Mouse (Mus musculus) mouse embryonic stem cell (cell line): ENCODE measurements at regions not wholly inside any gene's neighbourhood (a gene's known extent, or its start where the extent isn't known, plus 50 kb on each side); places are given as distances from the start of the nearest gene placed in this dataset.

ENCODE experiments used
- in situ Hi-C, 2 experiments: fragments of 300-500 bp; cut with MboI; formaldehyde crosslinking; loops; 1 replicate in 1 of 2; 3 replicates in 1 of 2; pipeline ENCODE4 v1.14.3; 2019 to 2020; ENCODE audit warnings: low sequenced_read_pairs in 2 of 2, low pct_unique_long_range_greater_than_20kb in 1 of 2, mixed read lengths in 1 of 2; ENCODE audit not compliant: unreplicated experiment in 1 of 2

DNA sequence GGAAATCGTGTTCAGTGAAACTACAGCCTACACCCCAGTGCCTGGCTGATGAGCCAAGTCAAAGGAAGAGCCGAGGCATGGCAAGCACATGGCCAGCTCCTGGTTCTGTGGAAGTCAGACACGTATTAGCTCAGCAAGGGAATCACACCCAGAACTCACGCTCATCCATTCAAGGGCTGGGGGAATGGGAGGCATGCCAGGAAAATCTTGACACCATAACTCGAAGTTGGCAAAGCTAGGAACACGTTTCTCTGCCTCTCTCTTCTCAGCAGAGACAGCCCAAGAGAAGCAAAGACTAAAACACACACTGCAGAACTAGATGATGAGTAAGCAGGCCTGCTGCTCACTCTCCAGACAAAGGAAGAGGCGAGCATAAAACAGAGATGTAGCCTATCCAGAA, 53.5 kb upstream of the Ypel5 start:
- in situ Hi-C loops: loop anchor here (10.0 kb wide), 1 partner anchor 178 kb away; the partner anchor contains the start of gene Alk (in 2 of the 2)

DNA sequence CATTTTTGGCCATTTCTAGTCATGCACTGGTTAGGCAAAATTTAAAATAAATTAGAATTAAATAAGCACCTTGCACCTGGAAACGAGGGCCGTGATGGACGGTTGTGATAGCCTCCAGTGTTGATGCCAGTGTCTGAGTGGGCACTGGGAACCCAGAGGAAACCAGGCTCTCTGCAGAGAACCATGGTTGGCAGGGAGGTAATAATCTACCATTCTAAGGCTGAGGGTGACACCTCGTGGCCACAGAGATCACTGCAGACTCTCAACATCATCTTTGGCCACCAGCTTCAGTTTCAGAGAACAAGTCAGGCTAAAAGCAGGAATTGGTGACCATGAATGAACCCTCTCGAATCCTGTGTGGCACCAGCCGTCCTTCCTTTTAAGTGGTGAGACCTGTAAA, 54.5 kb upstream of the Ypel5 start:
- in situ Hi-C loops: loop anchor here (10.0 kb wide), 1 partner anchor 177 kb away; the partner anchor contains the start of gene Alk (in 2 of the 2)

DNA sequence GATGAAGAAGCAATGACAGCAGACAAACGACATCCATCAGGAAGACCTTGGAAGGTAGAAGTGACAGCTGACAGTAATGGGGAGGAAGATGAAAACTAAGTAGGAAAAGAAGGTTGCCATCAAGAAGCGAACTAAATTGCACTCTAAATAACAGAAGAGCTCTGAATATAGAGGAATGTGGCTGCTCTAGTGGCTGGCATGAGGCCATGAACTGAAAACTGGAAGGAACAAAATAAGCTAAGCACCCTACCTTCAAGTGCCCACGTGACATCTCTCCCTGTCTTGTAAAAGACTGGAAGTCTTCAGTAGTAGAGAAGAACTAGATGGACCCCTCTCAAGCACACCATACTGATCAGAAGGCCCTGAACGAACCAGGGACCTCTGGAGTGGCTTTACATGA, 68.0 kb upstream of the Ypel5 start:
- in situ Hi-C loops: no loop called here

DNA sequence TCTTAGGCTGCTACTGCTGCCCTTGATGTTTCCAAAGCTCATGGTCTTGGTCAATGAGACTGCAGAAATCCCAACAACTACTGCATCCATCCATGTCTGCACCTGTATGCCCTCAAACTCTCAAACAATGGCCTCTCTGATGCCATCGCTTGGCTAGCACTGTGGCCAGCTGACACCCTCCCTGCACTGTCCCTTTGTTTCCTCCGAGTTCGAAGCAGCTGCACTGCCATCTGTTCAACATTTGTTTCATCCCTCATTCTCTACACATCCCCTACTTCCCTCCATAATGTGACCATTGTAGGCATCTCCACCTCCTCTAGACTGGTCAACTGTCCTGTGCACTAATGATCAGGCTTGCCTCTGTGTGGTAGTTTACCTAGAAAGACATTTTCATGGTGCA, 75.3 kb upstream of the Ypel5 start:
- in situ Hi-C loops: no loop called here

DNA sequence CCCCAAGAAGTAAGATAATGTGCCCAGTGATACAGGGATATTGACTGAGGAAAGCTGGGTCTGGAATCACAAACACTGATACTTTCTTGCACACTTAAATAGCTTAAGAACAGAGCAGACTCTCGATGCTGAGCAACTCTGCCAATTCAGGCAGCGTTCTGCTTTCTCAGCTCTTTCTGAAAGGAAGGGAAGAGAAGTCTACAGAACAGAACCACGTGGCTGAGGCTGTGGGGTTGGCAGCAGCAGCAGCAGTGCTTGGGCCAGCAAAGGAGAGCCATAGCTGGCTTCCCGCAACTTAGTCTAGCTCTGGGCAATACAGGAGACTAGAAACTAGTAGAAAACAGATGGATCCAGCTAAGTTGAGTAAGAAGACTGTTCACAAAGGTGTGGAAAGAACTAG, 89.8 kb upstream of the Ypel5 start:
- in situ Hi-C loops: no loop called here

DNA sequence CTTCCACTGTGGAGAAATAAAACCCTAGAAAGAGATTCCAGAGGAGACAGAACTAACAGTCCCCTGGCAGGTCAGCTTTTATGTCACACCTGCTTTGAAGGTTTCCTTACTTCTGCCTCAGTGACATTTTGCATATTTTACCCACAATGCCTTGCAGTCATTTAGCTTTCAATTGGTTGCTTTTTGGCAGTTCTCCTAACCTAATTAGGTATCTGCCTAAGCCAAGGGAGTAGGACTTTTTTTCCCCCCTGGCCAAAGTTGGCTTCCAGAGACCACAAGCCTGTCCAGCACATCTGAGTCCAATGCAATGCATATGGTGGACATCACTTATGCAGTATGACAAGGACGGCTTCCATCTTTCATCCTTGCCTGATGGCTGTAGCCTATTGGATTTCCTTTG, 103.2 kb upstream of the Ypel5 start:
- in situ Hi-C loops: no loop called here

DNA sequence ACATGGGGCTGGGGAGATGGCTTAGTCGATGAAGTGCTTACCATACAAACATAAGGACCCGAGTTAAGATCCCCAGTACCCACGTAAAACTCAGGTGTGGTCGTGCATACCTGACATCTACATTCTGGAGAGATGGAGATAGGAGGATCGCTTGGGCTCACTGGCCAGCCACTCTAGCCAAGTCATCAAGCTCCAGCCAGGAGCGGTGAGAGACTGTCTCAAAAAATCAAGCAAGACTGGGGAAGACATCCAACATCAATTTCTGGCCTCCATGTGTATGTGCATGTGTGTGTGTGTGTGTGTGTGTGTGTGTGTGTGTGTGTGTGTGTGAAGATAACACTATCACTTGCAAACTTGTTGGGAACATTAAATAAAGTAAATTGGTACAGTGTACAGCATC, 104.6 kb upstream of the Ypel5 start:
- in situ Hi-C loops: no loop called here

DNA sequence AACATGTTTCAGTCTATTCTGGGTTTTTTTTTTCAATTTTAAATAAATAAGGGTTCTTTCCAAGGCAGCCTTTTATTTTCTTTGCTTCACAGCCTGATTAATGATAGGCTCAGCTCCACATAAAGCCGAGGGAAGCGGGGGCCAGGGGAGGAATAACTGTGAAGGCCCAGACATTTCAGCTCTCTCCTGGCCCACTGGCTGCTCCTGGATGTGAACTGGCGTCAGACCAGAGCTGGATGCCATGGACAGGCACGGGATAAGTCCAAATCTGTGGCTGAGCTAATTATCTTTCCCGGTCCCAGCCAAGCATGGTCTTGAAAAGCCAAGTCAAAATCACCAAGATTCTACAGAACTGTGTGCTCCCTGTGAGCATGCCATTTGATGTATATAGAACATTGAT, 105.1 kb upstream of the Ypel5 start:
- in situ Hi-C loops: no loop called here

DNA sequence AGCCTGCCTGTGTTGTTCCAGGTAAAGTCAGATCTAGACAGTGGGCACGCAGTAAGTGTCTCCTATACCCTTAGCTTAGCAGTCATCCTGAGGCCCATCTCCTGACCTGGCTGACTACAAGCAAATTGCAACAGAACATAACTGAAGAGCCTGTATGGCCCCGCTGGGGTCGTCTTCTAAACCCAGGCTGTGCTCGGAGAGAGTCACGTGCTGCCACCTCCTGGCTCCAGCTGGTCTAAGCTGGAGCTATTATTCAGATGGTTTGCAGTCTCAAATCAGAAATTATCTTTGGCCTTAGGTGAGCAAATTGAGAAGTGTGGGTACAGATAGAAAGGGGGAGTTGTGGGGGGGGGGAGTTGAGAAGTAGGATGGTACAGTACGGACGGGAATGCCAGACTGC, 115.5 kb upstream of the Ypel5 start:
- in situ Hi-C loops: no loop called here

DNA sequence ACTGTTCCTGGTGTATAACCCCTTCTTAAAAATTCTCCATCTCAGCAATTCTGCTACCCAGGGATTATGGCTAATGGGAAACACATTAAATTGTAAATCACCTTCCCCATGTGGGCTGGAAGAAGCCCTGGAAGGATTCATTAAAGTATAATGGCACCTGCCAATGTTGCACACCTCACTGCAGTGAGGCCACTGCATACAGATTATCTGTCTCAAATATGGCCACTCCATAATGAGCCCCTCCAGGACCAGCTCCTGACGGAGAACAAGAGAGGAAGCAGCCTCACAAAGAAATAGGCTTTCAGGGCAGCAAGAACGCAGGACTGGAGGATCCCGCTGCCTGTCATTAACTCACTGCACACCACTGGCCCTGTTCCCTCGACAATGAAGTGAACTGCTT, 115.2 kb upstream of the Alk start:
- in situ Hi-C loops: no loop called here

DNA sequence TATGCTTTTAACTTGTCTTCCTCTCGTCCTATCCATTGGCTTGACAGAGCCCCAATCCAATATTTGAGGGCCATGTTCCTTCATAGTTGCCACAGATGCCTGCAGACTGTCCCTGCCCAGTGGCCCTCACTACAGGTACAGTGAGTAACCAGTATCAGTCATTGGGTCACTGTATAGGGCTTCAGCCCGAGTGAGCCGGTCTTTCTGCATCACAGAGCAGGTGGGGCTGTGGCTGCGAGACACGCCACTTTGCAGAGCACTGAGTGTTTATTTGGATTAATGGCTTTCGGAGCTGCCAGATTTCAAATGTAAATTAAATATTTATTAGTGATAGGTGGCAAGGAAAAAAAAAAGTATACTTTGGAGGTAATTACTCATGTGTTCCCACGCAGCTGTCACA, 87.2 kb upstream of the Alk start:
- in situ Hi-C loops: no loop called here

DNA sequence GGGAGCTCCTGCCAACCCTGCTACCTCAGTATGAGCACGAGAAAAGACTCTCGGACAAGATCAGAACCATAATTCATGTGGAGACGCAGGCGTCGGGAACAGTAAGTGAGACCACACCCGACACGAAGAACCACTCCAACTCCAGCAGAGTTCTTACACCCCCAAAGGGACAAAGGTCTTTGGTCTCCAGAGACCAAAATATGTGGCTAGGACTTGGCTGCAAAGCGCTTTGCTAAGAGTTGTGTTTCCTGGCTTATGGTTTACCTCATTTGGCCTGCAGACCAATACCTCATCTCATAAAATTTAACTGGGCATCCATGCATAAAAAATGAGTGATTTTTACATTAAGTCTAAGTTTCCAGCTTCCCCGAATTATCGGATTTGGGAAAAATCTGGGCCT, 85.2 kb upstream of the Alk start:
- in situ Hi-C loops: no loop called here

DNA sequence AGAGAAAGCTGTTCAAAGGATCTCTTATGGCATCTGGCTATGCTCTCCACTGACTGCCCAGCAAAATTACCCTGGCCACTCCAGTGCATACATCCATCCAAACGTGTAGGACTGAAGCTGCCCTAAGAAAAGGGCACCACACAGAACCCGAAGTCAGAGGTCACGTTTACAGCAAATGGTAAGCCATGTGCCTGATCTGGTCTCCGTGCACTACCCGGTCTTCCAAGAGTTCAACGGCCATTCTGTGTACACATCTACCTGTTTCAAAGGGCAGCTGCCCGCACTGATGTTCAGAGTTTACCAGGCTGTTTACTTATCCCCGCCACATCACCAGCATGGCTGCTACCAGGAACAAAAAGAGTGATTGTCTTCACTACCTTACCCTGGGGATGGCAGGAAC, 84.4 kb upstream of the Alk start:
- in situ Hi-C loops: no loop called here

DNA sequence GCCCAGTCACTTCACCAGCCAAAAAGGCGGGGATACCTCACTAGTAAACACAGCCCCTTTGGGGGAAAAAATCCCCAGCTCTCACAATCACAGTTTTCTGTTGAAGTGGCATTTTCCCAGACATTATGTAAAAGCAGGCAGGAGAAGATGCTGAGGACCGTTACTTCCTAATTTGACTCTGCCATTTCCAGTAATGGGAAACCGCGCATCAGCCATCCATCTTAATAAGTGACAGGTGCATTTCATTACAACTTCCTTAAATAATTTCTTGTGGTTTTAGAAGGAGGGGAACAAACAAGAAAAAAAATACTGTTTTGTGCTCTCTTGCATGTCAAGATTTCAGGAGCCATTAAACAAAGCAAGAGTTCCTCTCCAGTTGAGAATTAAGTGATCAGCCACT, 70.2 kb upstream of the Alk start:
- in situ Hi-C loops: no loop called here

DNA sequence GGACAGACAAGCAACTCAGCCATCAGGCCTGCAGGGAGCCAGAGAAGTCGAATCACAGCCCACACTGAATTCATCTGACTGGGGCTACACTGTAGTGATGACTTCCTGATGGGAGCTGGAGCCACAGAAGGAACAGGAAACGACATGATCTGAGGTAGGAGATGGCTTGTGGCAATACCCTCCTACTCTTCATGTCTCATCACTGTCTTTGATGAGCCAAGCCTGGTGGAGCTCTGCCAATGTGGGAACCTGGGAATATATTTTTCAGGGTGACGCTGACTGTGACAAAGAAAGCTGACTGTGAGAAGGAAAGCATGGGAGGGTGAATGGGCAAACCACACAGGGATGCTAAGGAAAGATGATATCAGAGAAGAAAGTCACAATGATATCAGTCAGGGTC, 67.6 kb upstream of the Alk start:
- in situ Hi-C loops: no loop called here

DNA sequence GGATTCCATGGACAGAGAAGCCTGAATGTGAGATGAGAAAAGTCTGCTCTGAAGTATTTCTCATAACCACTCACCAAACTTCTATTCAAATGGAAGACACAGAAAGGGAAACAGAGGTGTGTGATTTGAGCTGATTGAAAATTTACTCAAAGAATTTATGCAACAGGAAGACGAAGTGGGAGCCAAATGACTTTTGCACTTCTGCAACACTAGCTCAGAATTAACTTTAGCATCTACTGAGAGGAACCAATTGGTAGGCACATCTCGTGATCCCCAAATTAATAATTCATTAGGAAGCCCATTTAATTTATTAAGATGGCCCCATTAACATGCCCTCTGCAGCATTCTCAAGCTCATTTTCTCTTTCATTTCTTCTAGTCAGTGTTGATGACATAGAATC, 62.5 kb upstream of the Alk start:
- in situ Hi-C loops: no loop called here

DNA sequence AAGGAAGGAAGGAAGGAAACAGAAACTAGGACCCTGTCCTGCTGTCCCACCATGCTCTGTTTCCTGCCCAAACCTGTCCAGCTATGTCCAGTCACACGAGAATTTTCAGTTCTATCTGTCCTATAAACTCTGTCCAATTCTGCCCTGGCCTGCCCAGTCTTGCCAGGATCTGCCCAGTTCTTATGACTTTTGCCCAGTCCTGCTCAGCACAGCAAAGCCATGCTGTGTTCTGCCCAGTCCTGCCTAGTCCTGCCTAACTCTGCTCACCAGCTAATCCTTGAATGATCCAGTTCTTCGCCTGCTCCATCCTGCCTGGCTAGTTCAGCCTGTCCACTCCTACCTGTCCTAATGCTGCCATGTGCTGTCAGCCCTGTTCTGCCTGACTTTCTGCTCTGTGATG, 57.3 kb upstream of the Alk start:
- in situ Hi-C loops: no loop called here

DNA sequence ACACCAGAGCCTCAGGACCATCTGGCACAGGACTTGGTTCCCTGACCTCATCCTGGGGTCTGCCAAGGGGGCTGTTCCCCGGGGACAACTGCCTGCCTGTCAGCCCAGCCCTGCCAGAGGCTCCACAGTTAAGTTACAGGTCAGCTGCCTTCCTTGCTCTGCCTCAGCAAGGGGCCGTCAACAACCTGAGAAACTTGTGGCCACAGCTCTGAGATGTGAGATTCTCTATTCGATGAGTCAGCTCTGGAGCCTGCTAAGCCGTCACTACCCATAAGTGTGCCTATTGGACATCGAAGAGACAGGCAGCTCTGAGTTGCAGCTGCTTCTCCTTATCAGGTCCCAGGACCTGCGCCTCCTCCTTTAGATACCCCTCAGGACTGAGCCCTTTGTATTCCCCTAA, 54.3 kb upstream of the Alk start:
- in situ Hi-C loops: no loop called here

DNA sequence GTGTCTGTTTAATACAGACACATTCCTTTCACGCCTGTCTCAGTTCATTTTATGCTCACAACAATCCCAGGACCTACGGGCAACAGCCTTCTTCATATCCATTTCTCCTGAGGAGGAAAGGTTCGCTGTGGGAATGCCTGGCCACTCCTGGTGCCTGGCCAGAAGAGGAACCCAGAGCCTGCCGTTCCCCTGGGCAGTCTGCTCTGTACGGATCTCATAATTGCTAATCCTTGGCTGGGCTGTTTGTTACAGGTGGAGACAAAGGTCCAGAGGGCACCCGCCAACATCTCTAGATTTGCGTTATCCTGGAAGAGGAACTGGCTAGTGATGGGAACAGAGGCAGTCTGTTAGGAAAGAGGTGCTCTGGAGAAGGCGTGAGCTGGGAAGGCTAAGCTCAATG, 53.4 kb upstream of the Alk start:
- in situ Hi-C loops: no loop called here
